Mouse (Mus musculus) kidney, adult 2 months (tissue): ENCODE data around the gene Opn4.
A peak's percentile ranks its signal among the peaks of the same experiment; 100 is the strongest.

Experiments used
- CTCF ChIP-seq: fragments of 200-500 bp; conservative IDR thresholded peaks from 2 replicates; pipeline ENCODE4 v1.5.1; 2011; ENCODE audit warnings: low read depth, mild to moderate bottlenecking, control low read depth, low read length, moderate library complexity, mixed read lengths; ENCODE audit not compliant: insufficient read depth, insufficient read length
- POLR2A ChIP-seq: fragments of 200-500 bp; IDR thresholded peaks from one replicate; pipeline ENCODE4 v1.6.1; 2011; ENCODE audit warnings: low read depth, low read length, control low read depth

DNA sequence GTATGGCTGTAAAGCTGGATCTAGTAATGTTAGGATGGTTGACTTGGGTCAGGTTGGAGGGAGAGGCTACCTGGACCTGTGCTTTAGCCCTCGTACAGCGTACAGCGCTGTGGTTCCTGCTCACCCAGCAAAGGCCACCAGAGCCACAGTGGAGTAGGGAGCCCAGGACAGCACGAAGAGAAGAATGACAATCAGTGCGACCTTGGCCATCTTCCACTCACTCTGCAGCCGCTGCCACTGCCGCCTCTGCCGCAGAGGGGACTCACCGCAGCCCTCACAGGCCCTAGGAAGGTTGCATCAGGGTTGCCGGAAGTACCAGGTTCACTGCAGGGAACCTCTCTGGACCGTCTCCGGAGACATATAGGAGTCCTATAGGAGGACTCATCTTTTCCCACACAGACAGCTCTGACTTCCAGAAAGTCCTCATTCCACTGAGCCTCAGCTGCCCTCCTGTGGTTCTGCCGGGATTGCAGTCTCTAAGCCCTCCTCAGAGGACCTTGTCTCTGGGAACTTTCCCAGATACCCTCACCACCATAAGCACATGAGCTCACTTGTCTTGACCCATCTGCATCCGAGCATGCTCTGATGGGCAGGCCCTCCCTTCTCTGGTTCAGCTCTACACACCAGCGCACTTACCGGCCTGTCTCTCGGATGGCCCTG, 4.2 kb downstream of the Opn4 start:
- TF ChIP-seq CTCF = peak; percentile 22; the same call in 1 of the 2 replicates
- TF ChIP-seq POLR2A = no peak
